Mouse (Mus musculus) kidney, postnatal 0 days (tissue): ENCODE data around the gene Commd1. TPM values are rescaled to one million over a fixed set of nuclear protein-coding genes. Genes with fewer than 3 reads are reported as not detected.
A peak's percentile ranks its signal among the peaks of the same experiment; 100 is the strongest.

ENCODE experiments used
- ATAC-seq: fragments of 200-750 bp; cut with Nextera tagmentation; replicated peaks from 2 replicates; pipeline ENCODE4 v1.8.0; 2017; ENCODE audit warnings: low read depth, moderate number of reproducible peaks, moderate TSS enrichment, moderate library complexity; ENCODE audit not compliant: low FRiP score
- DNase-seq: peaks from one replicate; pipeline ENCODE4 v3.0.0-alpha.2; 2016; ENCODE audit warnings: low spot score
- H3K27ac ChIP-seq: fragments of 300-500 bp; sonication (generic); 2 replicates; pipeline ENCODE4 v1.5.1; 2014; ENCODE audit warnings: mild to moderate bottlenecking
- H3K27me3 ChIP-seq: fragments of 300-500 bp; sonication (generic); 2 replicates; pipeline ENCODE4 v1.6.1; 2014; ENCODE audit warnings: low read length, mixed read lengths; ENCODE audit not compliant: insufficient read depth
- H3K36me3 ChIP-seq: fragments of 300-500 bp; sonication (generic); 2 replicates; pipeline ENCODE4 v1.6.1; 2014; ENCODE audit warnings: low read length, mixed read lengths; ENCODE audit not compliant: insufficient read depth
- H3K4me1 ChIP-seq: fragments of 300-500 bp; sonication (generic); replicated peaks from 2 replicates; pipeline ENCODE4 v1.6.1; 2014; ENCODE audit warnings: antibody characterized with exemption, low read length, mixed read lengths; ENCODE audit not compliant: insufficient read depth
- H3K4me2 ChIP-seq: fragments of 300-500 bp; sonication (generic); 2 replicates; pipeline ENCODE4 v1.6.1; 2014; ENCODE audit warnings: mild to moderate bottlenecking, low read length, moderate library complexity, mixed read lengths
- H3K4me3 ChIP-seq: fragments of 300-500 bp; sonication (generic); replicated peaks from 2 replicates; pipeline ENCODE4 v1.5.1; 2014; ENCODE audit warnings: low read depth, low read length
- H3K9ac ChIP-seq: fragments of 300-500 bp; sonication (generic); 2 replicates; pipeline ENCODE4 v1.6.1; 2014; ENCODE audit warnings: low read depth, low read length
- H3K9me3 ChIP-seq: fragments of 300-500 bp; sonication (generic); replicated peaks from 2 replicates; pipeline ENCODE4 v1.6.1; 2016; ENCODE audit warnings: low read length, inconsistent platforms, mixed read lengths
- CTCF ChIP-seq: IDR thresholded peaks from 2 replicates; pipeline ENCODE4 v1.5.1; 2016; ENCODE audit warnings: antibody characterized with exemption, low read depth, mild to moderate bottlenecking, moderate library complexity
- WGBS: fragments of 180-500 bp; shearing (Covaris S2); extraction: QIAGEN DNeasy Blood & Tissue Kit; methylation state at CpG from one replicate; pipeline ENCODE4 v1.1.7; 2014; 5-methylcytosine and 5-hydroxymethylcytosine counted together
- polyA plus RNA-seq: library from polyadenylated mRNA; unstranded; fragments of >200 nt; fragmentation: Nextera tagmentation; extraction: Ambion mirVana; gene quantifications from 2 replicates; pipeline ENCODE4 v1.2.1, GENCODE M21; 2015

The Commd1 gene
- polyA plus RNA-seq, 1 experiment from 2014 or later, result 427 TPM

DNA sequence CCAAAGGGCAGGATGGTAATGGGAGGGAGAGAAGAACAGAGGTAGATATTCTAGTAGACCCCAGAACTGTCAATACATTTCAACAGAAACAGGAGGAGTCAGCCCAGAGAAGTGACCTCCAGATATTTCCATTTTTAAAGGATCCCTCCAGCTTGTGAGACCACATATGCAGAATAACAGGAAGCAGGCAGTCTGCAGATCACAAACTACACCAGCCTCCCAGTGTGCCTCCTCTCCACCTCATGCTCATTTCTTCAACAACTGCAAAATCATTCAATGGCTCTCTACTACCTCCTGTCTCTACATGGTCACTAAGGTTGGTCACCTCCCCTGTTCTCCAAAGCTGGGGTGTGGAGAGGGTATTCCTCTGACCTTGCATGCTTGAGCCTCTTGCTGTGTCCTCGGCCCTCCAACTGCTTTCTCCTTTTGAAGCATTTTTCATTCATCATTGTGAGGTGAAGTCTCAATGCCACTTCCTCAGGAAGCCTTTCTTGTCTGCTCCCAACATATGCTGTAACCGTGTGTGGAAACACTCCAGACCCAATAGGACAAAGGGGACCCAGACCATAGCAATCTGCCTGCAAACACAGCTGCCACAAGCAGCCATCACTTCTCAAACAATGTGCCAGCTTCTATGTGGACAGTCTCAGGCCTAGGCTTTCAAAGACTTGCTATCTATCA lies 128.6 kb downstream of the Commd1 start:
- DNase-seq (no peak), ATAC-seq (no peak)
- H3K9me3 ChIP-seq, result no peaks in the 10 kb centered on the region
- 64% methylated on average over 2 of the region's 2 CpGs for WGBS
- peaks cover 27% of the 10 kb centered on the region for H3K4me1 ChIP-seq
- H3K36me3 ChIP-seq, result no peaks in the 10 kb centered on the region
- no peak overlapping the region for H3K4me3 ChIP-seq
- no peaks in the 10 kb centered on the region for H3K27me3 ChIP-seq
- no peak for TF ChIP-seq CTCF
- no peak overlapping the region for H3K4me2 ChIP-seq
- no peak overlapping the region for H3K27ac ChIP-seq
- no peak overlapping the region for H3K9ac ChIP-seq

- Histone ChIP-seq H3K4me3 (no peak overlapping the region), H3K36me3 (no peaks in the 10 kb centered on the region), H3K4me2 (no peak overlapping the region), H3K27me3 (no peaks in the 10 kb centered on the region), H3K9ac (no peak overlapping the region), H3K27ac (no peak overlapping the region; the same call in 1 of the 2 replicates), H3K9me3 (no peaks in the 10 kb centered on the region), H3K4me1 (peaks cover 36% of the 10 kb centered on the region)
- WGBS, result 40% methylated on average over 1 of the region's 1 CpGs
- DNase-seq (no peak), ATAC-seq (no peak)
- no peak for TF ChIP-seq CTCF
Measured at GRCm38 (mm10) chr11:22852510-22852909, 129.7 kb downstream of the Commd1 start.

DNA sequence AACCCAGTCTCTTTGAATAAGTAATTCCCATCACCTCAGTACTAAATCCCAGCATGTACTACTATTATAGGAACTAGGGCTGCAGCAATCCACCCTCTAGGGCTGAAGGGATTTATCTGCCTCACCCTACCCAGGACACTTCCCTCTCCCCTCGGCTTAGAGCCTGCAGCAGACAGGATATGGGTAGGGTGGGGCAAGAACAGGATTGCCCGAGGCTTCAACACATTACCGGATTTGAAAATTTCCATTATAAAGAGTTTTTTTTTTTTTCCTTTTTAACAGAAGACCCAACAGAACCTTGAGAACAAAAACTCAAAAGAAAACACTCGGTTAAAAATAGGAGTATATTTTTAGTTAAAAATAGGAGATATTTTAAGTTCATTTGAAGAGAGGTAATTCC lies 130.8 kb downstream of the Commd1 start:
- no peak for ATAC-seq
- no peak for TF ChIP-seq CTCF
- no peak overlapping the region for H3K4me3 ChIP-seq
- no peaks in the 10 kb centered on the region for H3K27me3 ChIP-seq
- 44% methylated on average over 4 of the region's 4 CpGs for WGBS
- no peak for DNase-seq
- H3K27ac ChIP-seq, result peak overlapping the region; percentile 74; the same call in 1 of the 2 replicates
- peaks cover 44% of the 10 kb centered on the region for H3K4me1 ChIP-seq
- H3K9ac ChIP-seq, result no peak overlapping the region
- H3K9me3 ChIP-seq, result no peaks in the 10 kb centered on the region
- no peak overlapping the region for H3K4me2 ChIP-seq
- no peaks in the 10 kb centered on the region for H3K36me3 ChIP-seq

DNA sequence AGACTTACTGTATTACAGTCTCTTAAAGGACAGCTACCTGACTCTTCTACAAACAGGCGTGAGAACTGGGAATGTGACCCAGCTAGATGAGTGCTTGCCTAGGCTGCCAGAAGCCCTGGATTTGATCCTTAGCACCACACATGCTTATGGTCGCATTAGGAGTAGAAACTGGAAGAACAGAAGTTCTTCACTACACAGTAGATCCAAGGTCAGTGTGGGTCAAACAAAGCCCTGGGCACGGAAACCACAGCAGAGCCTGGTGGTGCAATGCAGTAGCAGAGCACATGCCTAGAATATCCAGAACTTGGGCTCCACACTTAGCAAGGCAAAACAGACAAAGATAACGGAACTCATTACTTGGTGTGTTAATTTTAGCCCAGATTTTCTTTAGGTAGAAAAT lies 132.1 kb downstream of the Commd1 start:
- H3K27me3 ChIP-seq, result no peaks in the 10 kb centered on the region
- no peak for DNase-seq
- H3K9ac ChIP-seq, result no peak overlapping the region
- no peak overlapping the region for H3K4me3 ChIP-seq
- peak overlapping the region; percentile 74 for H3K27ac ChIP-seq
- H3K9me3 ChIP-seq, result no peaks in the 10 kb centered on the region
- peaks cover 49% of the 10 kb centered on the region for H3K4me1 ChIP-seq
- no peaks in the 10 kb centered on the region for H3K36me3 ChIP-seq
- TF ChIP-seq CTCF, result no peak
- no peak for ATAC-seq
- H3K4me2 ChIP-seq, result 0 out of 2 replicates have a peak overlapping the region, but pooled peaks have one; percentile 2
- 68% methylated on average over 4 of the region's 4 CpGs for WGBS

- ATAC-seq (no peak), DNase-seq (no peak)
- Histone ChIP-seq H3K9ac (no peak overlapping the region), H3K9me3 (no peaks in the 10 kb centered on the region), H3K36me3 (no peaks in the 10 kb centered on the region), H3K4me1 (peaks cover 49% of the 10 kb centered on the region), H3K27ac (peak overlapping the region; percentile 89), H3K27me3 (no peaks in the 10 kb centered on the region), H3K4me3 (no peak overlapping the region), H3K4me2 (peak overlapping the region; percentile 27; the same call in 1 of the 2 replicates)
- no peak for TF ChIP-seq CTCF
- WGBS, result 51% methylated on average over 5 of the region's 5 CpGs
Measured at GRCm38 (mm10) chr11:22848649-22849195, 133.5 kb downstream of the Commd1 start.

DNA sequence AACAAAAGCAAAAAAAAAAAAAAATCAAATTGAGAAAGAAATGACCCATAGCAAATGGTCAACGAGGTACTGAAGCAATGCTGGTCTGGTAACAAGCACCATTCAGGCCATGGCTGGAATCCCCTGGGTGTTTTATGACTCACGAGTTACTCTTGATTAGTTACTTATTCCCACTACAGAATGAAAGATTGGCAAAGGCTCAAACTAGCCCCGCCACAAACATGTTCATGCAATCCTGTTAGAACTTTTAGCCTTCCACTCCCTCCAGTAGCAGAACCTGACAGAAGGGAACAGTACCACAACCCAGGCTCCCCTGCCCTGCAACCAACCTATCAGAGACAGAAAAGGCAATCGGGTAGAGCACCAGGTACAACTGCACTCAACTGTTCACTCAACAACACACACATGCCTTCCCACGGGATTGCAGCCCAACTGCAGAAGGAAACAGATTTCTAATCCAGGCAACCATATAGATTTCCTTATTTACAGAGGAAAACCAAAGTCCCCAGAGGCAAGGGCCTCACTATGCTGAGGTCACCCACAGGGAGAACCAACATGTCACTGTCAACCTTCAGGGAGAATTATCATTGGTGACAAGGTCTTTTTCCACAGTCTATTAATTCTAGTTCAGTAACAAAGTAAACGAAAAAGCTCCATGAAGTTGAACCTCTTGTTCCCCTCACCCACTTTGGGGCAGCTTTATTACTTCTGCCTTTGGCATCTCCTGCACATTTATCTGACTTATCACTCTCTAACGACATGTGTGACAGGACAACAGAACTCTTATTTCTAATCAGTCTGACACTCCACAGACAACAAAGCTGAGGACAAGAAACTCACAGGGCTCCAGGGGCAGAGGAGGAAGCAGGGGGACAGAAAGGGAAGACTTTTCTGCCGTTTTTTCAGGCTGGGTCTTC lies 134.2 kb downstream of the Commd1 start:
- ATAC-seq, result peak; percentile 84
- 13% methylated on average over 8 of the region's 8 CpGs for WGBS
- Histone ChIP-seq H3K9ac (no peak overlapping the region), H3K9me3 (no peaks in the 10 kb centered on the region), H3K4me1 (peaks cover 49% of the 10 kb centered on the region), H3K4me3 (no peak overlapping the region), H3K27me3 (no peaks in the 10 kb centered on the region), H3K27ac (peak overlapping the region; percentile 89), H3K36me3 (no peaks in the 10 kb centered on the region), H3K4me2 (peak overlapping the region; percentile 27; the same call in 1 of the 2 replicates)
- TF ChIP-seq CTCF, result no peak
- DNase-seq, result peak; percentile 74
